Mouse (Mus musculus) olfactory bulb, adult 2 months (tissue): Measurements from ENCODE around the gene Bzw2.

Experiments
- CTCF ChIP-seq: fragments of 200-500 bp; IDR thresholded peaks from 2 replicates; pipeline ENCODE4 v1.5.1; 2012; ENCODE audit warnings: low read depth, mild to moderate bottlenecking, low read length, moderate library complexity; ENCODE audit not compliant: insufficient read depth
- POLR2A ChIP-seq: fragments of 200-500 bp; IDR thresholded peaks from 2 replicates; pipeline ENCODE4 v1.6.1; 2012; ENCODE audit warnings: mild to moderate bottlenecking, low read depth, low read length, moderate library complexity; ENCODE audit not compliant: insufficient read depth

DNA sequence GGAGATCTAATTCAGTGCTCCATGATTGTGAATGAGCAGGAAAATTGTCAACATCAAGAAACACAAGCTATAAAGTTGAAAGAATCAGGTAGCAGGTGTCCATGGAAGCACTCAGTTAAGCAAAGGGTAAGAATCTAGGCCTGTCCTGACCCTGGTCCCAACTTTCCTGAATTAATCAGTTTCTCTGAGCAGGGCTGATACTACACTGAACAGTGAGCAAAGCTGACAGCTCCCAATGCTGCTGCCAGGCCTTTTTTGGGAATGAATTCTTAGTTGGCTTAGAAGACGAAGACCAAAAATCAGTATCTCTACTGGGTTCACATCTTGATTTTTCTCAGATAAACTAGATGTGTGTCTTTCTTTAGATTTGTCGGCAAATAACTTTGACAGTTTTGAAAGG, 7.1 kb downstream of the Bzw2 start:
- TF ChIP-seq CTCF (no peak), POLR2A (no peak)
